Mouse (Mus musculus): ENCODE measurements at regions not wholly inside any gene's neighbourhood (a gene's known extent, or its start where the extent isn't known, plus 50 kb on each side); places are given as distances from the start of the nearest gene placed in this dataset.
A peak's percentile ranks its signal among the peaks of the same experiment; 100 is the strongest.

DNA sequence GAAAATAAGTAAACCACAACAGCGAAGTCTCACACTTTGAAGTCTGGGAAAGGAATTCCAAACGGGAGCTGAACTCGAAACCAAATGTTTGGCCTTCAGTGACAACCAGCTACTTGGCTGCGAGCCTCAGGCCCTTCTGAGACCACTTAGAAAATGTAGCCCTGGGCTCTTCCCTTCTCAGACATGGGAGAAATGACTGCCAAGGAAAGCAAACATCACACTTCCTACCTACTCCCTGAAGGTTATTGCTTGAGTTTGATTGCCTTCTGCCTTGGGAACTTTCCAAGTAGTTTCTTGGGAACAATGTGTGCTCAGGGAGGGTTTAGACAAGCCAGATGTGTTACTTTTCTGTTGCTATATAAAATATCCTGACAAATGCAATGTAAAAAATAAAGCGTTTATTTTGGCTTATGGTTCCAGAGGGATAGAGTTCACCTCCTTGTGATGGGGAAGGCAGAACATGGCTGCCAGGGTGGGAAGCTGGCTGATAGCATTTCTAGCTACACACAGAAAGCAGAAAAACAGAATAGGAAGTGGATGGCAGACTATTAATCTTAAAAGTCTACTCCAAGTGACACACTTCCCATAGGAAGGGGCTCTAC is 194.8 kb upstream of the Rack1 start:
- peak; percentile 33 for DNase-seq (ENCODE audit: low read depth)
- TF ChIP-seq CTCF (IDR thresholded peaks at IDR 0.05; ENCODE audit: borderline replicate concordance, extremely low read depth, insufficient read depth, insufficient read length) (no peak), POLR2A (IDR thresholded peaks at IDR 0.05; ENCODE audit: borderline replicate concordance, extremely low read depth, insufficient read depth, insufficient read length, poor library complexity, severe bottlenecking) (no peak)

DNA sequence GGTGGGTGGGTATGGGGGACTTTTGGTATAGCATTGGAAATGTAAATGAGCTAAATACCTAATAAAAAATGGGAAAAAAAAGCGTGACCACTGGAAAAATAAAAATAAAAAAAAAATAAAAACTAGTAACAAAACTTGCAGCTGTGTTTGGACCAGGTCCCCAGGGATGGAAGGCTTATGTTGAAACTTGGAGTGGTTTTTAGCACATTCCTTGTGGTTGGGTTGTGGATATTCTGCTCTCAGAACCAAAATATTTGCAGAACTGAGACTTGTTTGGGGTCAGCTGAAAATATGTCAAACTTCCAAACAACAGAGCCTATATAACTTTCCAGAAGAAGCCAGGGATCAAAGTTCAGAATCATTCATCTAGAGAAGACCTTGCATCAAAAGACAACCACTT is 199.0 kb upstream of the Rack1 start:
- TF ChIP-seq CTCF (IDR thresholded peaks at IDR 0.05; ENCODE audit: borderline replicate concordance, extremely low read depth, insufficient read depth, insufficient read length) (no peak), POLR2A (IDR thresholded peaks at IDR 0.05; ENCODE audit: borderline replicate concordance, extremely low read depth, insufficient read depth, insufficient read length, poor library complexity, severe bottlenecking) (no peak)
- no peak for DNase-seq (ENCODE audit: low read depth)

DNA sequence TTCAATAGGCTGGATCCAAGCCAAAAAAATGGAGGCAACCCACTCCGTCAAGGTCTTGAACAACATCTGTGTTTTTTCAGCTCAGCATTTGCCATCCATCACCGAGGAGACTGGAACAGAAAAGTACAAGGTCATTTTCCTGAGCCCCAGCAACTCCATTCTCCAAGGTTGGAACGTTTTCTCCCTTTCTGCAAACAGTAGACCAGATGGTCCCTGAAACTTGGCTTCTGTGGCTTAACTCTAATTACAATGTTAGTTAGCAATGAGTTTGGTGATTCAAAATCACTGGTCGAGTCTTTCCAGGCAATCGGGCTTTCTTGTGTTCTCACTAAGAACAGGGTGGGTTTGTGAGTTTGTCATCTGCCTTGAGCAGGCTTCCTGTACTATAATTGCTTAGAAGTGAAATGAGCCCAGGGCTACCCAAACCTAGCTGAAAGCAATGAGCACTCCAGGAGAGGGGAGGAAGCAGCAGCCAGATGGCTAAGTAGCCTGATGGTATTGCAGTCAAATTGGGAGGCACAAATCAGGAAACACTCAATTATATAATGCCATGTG is 200.5 kb upstream of the Rack1 start:
- DNase-seq (ENCODE audit: low read depth) = peak; percentile 59
- no peak for TF ChIP-seq POLR2A (IDR thresholded peaks at IDR 0.05; ENCODE audit: borderline replicate concordance, extremely low read depth, insufficient read depth, insufficient read length, poor library complexity, severe bottlenecking)
- no peak for TF ChIP-seq CTCF (IDR thresholded peaks at IDR 0.05; ENCODE audit: borderline replicate concordance, extremely low read depth, insufficient read depth, insufficient read length)

DNA sequence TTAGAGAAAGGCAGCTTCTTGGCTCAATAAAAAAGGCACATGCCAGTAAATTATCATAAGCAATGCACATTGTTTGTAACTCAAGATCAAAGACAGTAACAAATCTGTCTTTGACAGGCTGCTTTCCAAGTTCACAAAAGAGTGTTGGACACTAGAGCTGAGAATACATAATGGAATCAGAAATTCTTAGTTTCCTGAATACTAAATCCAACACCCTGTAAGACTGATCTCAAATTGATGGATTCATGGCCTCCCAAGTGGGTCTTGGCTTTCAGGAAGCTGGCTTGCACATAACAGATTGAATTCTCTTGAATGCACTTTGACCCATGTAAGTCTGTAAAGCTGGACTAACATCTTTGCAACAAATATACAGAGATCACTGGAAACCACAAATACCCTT is 201.1 kb upstream of the Rack1 start:
- no peak for TF ChIP-seq POLR2A (IDR thresholded peaks at IDR 0.05; ENCODE audit: borderline replicate concordance, extremely low read depth, insufficient read depth, insufficient read length, poor library complexity, severe bottlenecking)
- TF ChIP-seq CTCF (IDR thresholded peaks at IDR 0.05; ENCODE audit: borderline replicate concordance, extremely low read depth, insufficient read depth, insufficient read length) = no peak
- DNase-seq (ENCODE audit: low read depth) = no peak

DNA sequence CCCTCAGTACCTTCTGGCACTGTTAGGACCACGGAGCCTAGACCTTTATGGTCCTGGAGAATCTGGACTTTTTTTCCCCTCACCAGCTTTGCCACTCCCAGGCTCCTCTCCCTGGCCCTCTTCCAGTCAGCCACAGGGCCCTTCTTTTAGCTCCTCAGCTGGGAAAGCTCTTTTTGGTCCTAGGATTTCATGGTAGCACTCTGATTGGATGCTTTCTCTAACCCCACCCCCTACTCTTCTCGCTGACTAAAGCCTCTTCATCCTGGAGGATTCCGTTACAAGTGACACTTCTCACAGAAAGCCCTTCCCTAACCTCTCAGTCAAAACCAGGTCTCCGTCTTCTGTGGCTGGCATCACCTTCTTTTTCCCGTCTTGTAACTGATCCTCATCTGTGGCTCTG is 205.7 kb upstream of the Rack1 start:
- TF ChIP-seq POLR2A (IDR thresholded peaks at IDR 0.05; ENCODE audit: borderline replicate concordance, extremely low read depth, insufficient read depth, insufficient read length, poor library complexity, severe bottlenecking) (no peak), CTCF (IDR thresholded peaks at IDR 0.05; ENCODE audit: borderline replicate concordance, extremely low read depth, insufficient read depth, insufficient read length) (no peak)
- DNase-seq (ENCODE audit: low read depth) = peak; percentile 42

DNA sequence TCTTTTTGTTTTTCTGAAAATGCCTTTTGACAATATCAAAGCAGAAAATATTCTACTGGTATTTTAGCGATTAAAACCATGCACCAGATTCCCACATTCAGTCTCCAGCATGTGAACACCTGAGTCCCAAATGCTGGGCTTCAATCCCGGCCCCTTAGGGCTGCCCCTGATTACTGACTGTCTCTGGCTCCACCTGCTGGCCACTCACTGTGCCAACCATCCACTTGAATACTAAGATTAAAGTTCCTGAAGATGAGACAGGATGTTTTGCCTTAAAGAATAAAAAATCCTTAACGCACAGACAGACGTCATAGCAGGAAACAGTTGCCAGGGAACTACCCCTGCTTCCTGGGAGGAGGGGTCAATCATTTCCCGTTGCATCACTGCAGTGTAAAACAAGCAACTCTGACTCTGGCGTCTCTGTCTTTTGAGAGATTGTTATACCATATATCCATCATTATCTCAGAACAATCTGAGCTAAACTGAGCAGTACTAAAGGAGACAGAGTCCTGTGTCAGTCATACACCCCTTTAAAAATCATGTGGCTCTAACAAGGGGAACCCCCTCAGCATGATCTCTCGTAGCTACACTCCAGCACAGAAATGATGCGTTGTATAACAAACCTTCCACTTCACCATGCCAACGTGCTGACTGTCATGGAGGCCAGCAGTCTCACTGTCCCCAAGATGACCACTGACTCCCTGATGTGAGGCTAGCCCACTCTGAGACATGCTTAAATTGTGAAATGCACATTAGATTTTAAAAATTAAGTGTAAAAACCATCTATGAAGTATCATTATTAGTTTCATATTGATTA is 211.1 kb upstream of the Rack1 start:
- peak; percentile 84 for DNase-seq (ENCODE audit: low read depth)
- TF ChIP-seq POLR2A (IDR thresholded peaks at IDR 0.05; ENCODE audit: borderline replicate concordance, extremely low read depth, insufficient read depth, insufficient read length, poor library complexity, severe bottlenecking) (no peak), CTCF (IDR thresholded peaks at IDR 0.05; ENCODE audit: borderline replicate concordance, extremely low read depth, insufficient read depth, insufficient read length) (peak; percentile 92)

DNA sequence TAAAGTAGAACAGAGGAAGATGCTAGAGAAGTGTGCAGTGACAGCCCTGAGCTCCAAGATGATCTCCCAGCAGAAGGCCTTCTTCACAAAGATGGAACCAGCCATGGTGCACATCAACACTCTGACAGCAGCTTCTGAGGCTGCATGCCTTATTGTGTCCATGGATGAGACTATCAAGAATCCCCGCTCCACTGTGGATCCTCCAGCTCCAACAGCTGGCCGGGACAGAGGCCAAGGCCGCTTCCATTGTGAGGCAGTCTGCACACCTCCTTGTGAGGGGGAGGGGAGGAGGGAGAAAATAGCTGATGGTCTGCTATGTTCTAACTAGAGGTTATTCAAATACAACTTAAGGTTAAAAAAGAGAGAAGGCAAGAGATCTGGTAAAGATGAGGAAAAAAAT is 231.4 kb upstream of the Rack1 start:
- no peak for TF ChIP-seq CTCF (IDR thresholded peaks at IDR 0.05; ENCODE audit: borderline replicate concordance, extremely low read depth, insufficient read depth, insufficient read length)
- no peak for TF ChIP-seq POLR2A (IDR thresholded peaks at IDR 0.05; ENCODE audit: borderline replicate concordance, extremely low read depth, insufficient read depth, insufficient read length, poor library complexity, severe bottlenecking)
- DNase-seq (ENCODE audit: low read depth) = no peak

DNA sequence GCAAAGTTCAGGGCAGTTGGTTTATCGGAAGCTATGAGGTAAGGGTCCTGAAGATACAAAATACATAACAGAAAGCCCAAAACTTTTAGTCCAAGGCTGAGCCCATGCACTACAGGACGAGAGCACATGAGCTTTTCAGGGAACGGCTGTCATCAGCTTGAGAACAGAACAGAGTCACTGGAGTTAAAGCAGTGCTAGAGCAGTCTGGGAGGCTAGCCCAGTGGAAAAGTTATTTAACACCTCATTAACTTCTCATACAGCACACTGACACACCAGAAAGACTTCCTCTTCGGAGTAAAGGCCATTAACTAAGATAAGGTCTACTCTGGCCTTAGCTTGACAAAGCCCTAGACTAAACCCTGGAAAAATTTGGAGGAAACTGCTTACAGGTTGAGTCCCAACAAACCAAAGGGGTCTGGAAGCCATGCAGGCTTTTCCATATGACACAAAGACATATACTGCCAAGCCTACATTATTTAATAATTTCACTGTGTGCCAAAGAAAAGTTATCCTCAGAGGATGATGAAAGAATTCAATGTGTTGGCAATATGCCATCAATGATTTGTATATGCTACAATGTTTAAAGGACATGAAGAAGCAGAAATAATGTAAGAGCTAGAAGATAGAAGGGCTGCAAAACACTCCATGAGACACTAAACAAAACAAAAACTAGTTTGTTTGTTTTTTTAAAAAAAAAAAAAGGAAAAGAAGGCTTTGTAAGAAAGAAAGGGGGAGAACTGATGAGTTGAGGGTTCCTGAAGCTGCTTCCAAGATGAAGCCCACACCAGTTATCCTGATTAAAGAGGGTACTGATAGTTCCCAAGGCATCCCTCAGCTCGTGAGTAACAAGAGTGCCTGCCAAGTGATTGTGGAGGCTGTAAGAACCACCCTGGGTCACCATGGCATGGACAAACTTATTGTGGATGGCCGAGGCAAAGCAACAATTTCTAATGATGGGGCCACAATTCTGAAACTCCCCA is 232.3 kb upstream of the Rack1 start:
- no peak for DNase-seq (ENCODE audit: low read depth)
- TF ChIP-seq POLR2A (IDR thresholded peaks at IDR 0.05; ENCODE audit: borderline replicate concordance, extremely low read depth, insufficient read depth, insufficient read length, poor library complexity, severe bottlenecking) (no peak), CTCF (IDR thresholded peaks at IDR 0.05; ENCODE audit: borderline replicate concordance, extremely low read depth, insufficient read depth, insufficient read length) (no peak)

DNA sequence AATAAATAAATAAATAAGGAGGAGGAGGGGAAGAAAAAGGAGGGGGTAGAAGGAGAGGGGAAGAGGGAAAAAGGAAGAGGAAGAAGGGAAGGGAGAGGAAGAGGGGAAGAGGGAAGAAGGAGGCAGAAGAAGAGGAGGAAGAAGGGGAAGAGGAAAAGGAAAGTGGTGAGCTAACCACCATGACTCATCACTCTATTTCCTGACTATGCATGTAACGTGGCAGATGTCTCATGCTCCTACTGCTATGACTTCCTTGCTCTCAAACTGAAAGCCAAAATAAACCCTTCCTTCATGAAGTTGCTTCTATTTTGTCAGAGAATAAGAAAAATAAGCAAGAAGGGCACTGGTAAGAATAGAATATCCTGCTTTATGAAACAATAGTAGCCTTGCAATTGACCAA is 242.1 kb upstream of the Rack1 start:
- no peak for DNase-seq (ENCODE audit: low read depth)
- TF ChIP-seq CTCF (IDR thresholded peaks at IDR 0.05; ENCODE audit: borderline replicate concordance, extremely low read depth, insufficient read depth, insufficient read length) = no peak
- TF ChIP-seq POLR2A (IDR thresholded peaks at IDR 0.05; ENCODE audit: borderline replicate concordance, extremely low read depth, insufficient read depth, insufficient read length, poor library complexity, severe bottlenecking) = no peak

DNA sequence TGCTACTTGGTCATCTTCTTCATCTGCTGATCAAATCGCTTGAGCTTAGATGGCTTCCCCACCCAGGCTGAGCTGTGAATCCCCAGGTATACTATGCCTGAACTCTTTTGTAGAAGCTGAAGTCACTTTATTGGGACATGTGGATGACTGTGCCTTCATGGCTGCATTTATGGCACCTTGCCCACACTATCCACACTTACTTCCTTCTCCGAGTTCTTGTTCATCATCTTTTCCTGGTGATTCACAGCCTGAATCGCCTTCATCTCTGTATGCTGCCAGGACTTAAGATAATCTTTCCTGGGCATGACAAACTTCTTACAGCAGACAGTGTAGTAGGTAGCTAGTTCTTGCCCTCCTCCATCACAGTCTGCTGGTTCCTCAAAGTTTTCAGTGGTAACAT is 248.1 kb upstream of the Rack1 start:
- TF ChIP-seq POLR2A (IDR thresholded peaks at IDR 0.05; ENCODE audit: borderline replicate concordance, extremely low read depth, insufficient read depth, insufficient read length, poor library complexity, severe bottlenecking) (no peak), CTCF (IDR thresholded peaks at IDR 0.05; ENCODE audit: borderline replicate concordance, extremely low read depth, insufficient read depth, insufficient read length) (no peak)
- DNase-seq (ENCODE audit: low read depth) = no peak

DNA sequence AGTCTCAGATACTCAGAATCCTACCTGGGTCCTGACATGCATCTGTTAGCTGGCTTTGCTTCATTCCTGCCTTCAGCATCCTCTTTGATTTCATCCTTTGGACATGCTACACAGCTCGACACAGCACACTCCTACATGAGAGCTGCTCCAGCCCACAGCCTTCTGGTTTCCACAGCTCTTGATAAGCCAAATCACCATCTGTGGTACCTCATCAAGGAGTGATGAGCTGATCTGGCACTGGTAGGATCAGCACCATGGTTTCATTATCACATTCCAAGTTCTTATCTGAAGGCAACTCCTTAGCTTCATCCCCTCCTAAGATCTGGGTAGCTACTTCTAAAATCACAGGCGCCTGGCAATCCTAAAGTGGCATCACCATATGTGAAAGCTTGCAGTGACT is 248.9 kb upstream of the Rack1 start:
- no peak for DNase-seq (ENCODE audit: low read depth)
- no peak for TF ChIP-seq CTCF (IDR thresholded peaks at IDR 0.05; ENCODE audit: borderline replicate concordance, extremely low read depth, insufficient read depth, insufficient read length)
- no peak for TF ChIP-seq POLR2A (IDR thresholded peaks at IDR 0.05; ENCODE audit: borderline replicate concordance, extremely low read depth, insufficient read depth, insufficient read length, poor library complexity, severe bottlenecking)
